Mouse (Mus musculus) lung, postnatal 0 days (tissue): ENCODE measurements around the gene Clec12b. TPM values are rescaled to one million over a fixed set of nuclear protein-coding genes. Genes with fewer than 3 reads are reported as not detected.
A peak's percentile ranks its signal among the peaks of the same experiment; 100 is the strongest.

Source experiments
- ATAC-seq: fragments of 200-750 bp; cut with Nextera tagmentation; 2 replicates; pipeline ENCODE4 v1.8.0; 2017; ENCODE audit warnings: moderate library complexity
- DNase-seq: peaks from one replicate; pipeline ENCODE4 v3.0.0-alpha.2; 2016; ENCODE audit warnings: low spot score
- H3K27ac ChIP-seq: fragments of 300-500 bp; sonication (generic); 2 replicates; pipeline ENCODE4 v1.5.1; 2014; ENCODE audit warnings: antibody characterized with exemption, mild to moderate bottlenecking, low read length, mixed read lengths
- H3K27me3 ChIP-seq: fragments of 300-500 bp; sonication (generic); replicated peaks from 2 replicates; pipeline ENCODE4 v1.6.1; 2014; ENCODE audit warnings: low read length, mixed read lengths; ENCODE audit not compliant: insufficient read depth
- H3K36me3 ChIP-seq: fragments of 300-500 bp; sonication (generic); 2 replicates; pipeline ENCODE4 v1.6.1; 2014; ENCODE audit warnings: low read length, mixed read lengths; ENCODE audit not compliant: insufficient read depth
- H3K4me1 ChIP-seq: fragments of 300-500 bp; sonication (generic); 2 replicates; pipeline ENCODE4 v1.6.1; 2014; ENCODE audit warnings: antibody characterized with exemption, low read depth, low read length, mixed read lengths; ENCODE audit not compliant: insufficient read depth
- H3K4me2 ChIP-seq: fragments of 300-500 bp; sonication (generic); replicated peaks from 2 replicates; pipeline ENCODE4 v1.6.1; 2014; ENCODE audit warnings: low read depth, mild to moderate bottlenecking, low read length, moderate library complexity, mixed read lengths
- H3K4me3 ChIP-seq: fragments of 300-500 bp; sonication (generic); 2 replicates; pipeline ENCODE4 v1.5.1; 2014; ENCODE audit warnings: low read depth, low read length
- H3K9ac ChIP-seq: fragments of 300-500 bp; sonication (generic); replicated peaks from 2 replicates; pipeline ENCODE4 v1.6.1; 2014; ENCODE audit warnings: low read depth, mild to moderate bottlenecking
- H3K9me3 ChIP-seq: fragments of 300-500 bp; sonication (generic); 2 replicates; pipeline ENCODE4 v1.6.1; 2016; ENCODE audit warnings: low read length, mixed read lengths
- CTCF ChIP-seq: IDR thresholded peaks from 2 replicates; pipeline ENCODE4 v1.5.1; 2016; ENCODE audit warnings: antibody characterized with exemption, mild to moderate bottlenecking
- EP300 ChIP-seq: IDR thresholded peaks from 2 replicates; pipeline ENCODE4 v1.6.1; 2016; ENCODE audit warnings: antibody characterized with exemption, mild to moderate bottlenecking, control low read depth
- WGBS: fragments of 180-500 bp; shearing (Covaris S2); extraction: QIAGEN DNeasy Blood & Tissue Kit; methylation state at CpG from one replicate; pipeline ENCODE4 v1.1.7; 2014; 5-methylcytosine and 5-hydroxymethylcytosine counted together
- polyA plus RNA-seq: library from polyadenylated mRNA; unstranded; fragments of >200 nt; fragmentation: Nextera tagmentation; extraction: Ambion mirVana; gene quantifications from 2 replicates; pipeline ENCODE4 v1.2.1, GENCODE M21; 2015

Clec12b gene
- polyA plus RNA-seq, result 1.2 and 1.5 TPM in 2 replicates

DNA sequence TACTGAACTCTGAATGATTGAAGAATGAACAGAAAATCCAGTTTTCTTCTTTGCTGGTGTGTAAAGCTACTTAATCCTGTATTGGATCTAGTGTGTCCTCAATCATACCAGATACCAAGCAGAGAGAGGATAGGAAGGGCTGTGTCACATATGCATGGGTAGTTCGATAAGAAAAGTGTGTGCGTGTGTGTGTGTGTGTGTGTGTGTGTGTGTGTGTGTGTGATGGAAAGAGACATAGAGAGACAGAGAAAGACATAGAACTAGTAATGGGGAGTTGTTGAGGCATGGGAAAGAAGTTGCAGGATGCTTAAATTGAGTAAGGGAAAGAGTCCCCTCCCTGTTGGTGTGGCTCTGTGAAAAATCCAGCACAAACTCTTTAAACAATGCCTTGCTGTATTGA lies at the start of gene Clec12b:
Gene Clec12b (minus strand): TSS at position 101 of the 400 bp plus-strand sequence.
- Histone ChIP-seq H3K4me2 (no peak within 1 kb of the TSS), H3K9me3 (no peaks in the 10 kb centered on the region), H3K27ac (no peak within 1 kb of the TSS), H3K36me3 (no peaks in the 10 kb centered on the region), H3K9ac (no peak within 1 kb of the TSS), H3K4me3 (no peak within 1 kb of the TSS), H3K4me1 (no peaks in the 10 kb centered on the region), H3K27me3 (no peaks in the 10 kb centered on the region)
- ATAC-seq, result no peak
- DNase-seq, result no peak
- WGBS, result 86% methylated on average over 2 of the region's 2 CpGs
- TF ChIP-seq CTCF (no peak), EP300 (no peak)

GRCm38 (mm10) chr6:129434239-129434638 lies 48.6 kb upstream of the Clec12b start:
- no peak overlapping the region for H3K4me2 ChIP-seq
- H3K36me3 ChIP-seq, result no peaks in the 10 kb centered on the region
- DNase-seq (peak; percentile 64), ATAC-seq (peak; percentile 40)
- no peaks in the 10 kb centered on the region for H3K9me3 ChIP-seq
- H3K4me1 ChIP-seq, result no peaks in the 10 kb centered on the region
- 70% methylated on average over 5 of the region's 5 CpGs for WGBS
- TF ChIP-seq CTCF, result no peak
- TF ChIP-seq EP300, result peak; percentile 33; the same call in 1 of the 2 replicates
- no peak overlapping the region for H3K9ac ChIP-seq
- H3K27me3 ChIP-seq, result no peaks in the 10 kb centered on the region
- no peak overlapping the region for H3K4me3 ChIP-seq
- H3K27ac ChIP-seq, result no peak overlapping the region

GRCm38 (mm10) chr6:129427281-129427680 lies 41.6 kb upstream of the Clec12b start:
- Histone ChIP-seq H3K4me1 (no peaks in the 10 kb centered on the region; the same call in 1 of the 2 replicates), H3K9ac (no peak overlapping the region), H3K4me2 (no peak overlapping the region), H3K36me3 (no peaks in the 10 kb centered on the region), H3K9me3 (no peaks in the 10 kb centered on the region), H3K27ac (no peak overlapping the region), H3K27me3 (no peaks in the 10 kb centered on the region), H3K4me3 (no peak overlapping the region)
- ATAC-seq (no peak), DNase-seq (no peak)
- WGBS, result 63% methylated on average over 4 of the region's 4 CpGs
- no peak for TF ChIP-seq EP300
- TF ChIP-seq CTCF, result no peak

DNA sequence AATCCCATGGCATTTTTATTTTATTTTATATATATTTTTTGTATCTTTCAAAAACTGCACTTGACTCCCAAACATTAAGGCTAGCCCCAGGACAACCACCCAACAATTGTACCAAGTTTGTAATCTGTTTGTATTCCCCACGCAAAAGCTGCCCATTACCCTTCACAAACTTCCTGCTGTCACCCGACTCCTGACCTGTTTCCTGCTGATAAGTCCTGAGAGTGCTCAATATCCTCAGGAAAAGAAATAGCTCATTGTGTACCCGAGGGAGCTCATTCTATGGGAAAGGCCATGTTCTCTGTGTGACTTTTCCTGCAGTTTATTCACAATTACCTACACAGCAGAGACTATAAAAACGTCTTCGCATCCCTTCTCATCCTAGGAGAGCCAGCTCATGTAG lies 40.1 kb upstream of the Clec12b start:
- Histone ChIP-seq H3K4me2 (no peak overlapping the region), H3K27me3 (no peaks in the 10 kb centered on the region), H3K9ac (no peak overlapping the region), H3K27ac (peak overlapping the region; percentile 75; the same call in 1 of the 2 replicates), H3K4me1 (no peaks in the 10 kb centered on the region; the same call in 1 of the 2 replicates), H3K4me3 (no peak overlapping the region), H3K9me3 (no peaks in the 10 kb centered on the region), H3K36me3 (no peaks in the 10 kb centered on the region)
- TF ChIP-seq EP300, result peak; percentile 99
- no peak for TF ChIP-seq CTCF
- WGBS, result 20% methylated on average over 5 of the region's 5 CpGs
- ATAC-seq (peak; percentile 83), DNase-seq (peak; percentile 71)

GRCm38 (mm10) chr6:129425217-129425616 lies 39.5 kb upstream of the Clec12b start:
- no peaks in the 10 kb centered on the region for H3K27me3 ChIP-seq
- no peaks in the 10 kb centered on the region for H3K9me3 ChIP-seq
- H3K4me2 ChIP-seq, result no peak overlapping the region
- WGBS, result 24% methylated on average over 5 of the region's 5 CpGs
- H3K9ac ChIP-seq, result no peak overlapping the region
- peak overlapping the region; percentile 57; the same call in 1 of the 2 replicates for H3K27ac ChIP-seq
- ATAC-seq (peak; percentile 87), DNase-seq (peak; percentile 57)
- no peak overlapping the region for H3K4me3 ChIP-seq
- H3K4me1 ChIP-seq, result no peaks in the 10 kb centered on the region; the same call in 1 of the 2 replicates
- TF ChIP-seq EP300, result peak; percentile 96
- peak; percentile 35 for TF ChIP-seq CTCF
- H3K36me3 ChIP-seq, result no peaks in the 10 kb centered on the region

DNA sequence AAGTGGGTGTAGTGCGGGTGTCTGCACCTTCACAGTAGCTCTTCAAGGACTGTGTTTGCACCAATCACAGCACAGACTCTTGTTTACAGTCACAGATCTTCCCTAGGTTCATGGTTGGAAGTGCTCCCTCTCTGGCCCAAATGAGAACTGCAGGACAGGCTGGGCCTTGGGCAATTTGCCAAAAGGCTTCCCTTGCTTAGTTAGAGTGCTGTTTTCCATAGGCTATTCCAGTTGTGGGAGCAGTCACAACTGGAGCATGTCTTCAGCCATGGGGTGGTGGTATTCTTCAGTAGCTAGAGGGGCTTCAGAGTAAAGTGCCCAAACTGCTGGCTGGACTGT lies 38.0 kb upstream of the Clec12b start:
- Histone ChIP-seq H3K4me2 (no peak overlapping the region), H3K9ac (no peak overlapping the region), H3K27ac (peak overlapping the region; percentile 3; the same call in 1 of the 2 replicates), H3K9me3 (no peaks in the 10 kb centered on the region), H3K36me3 (no peaks in the 10 kb centered on the region), H3K27me3 (no peaks in the 10 kb centered on the region), H3K4me1 (no peaks in the 10 kb centered on the region; the same call in 1 of the 2 replicates), H3K4me3 (no peak overlapping the region)
- WGBS, result 15% methylated on average over 1 of the region's 1 CpGs
- peak; percentile 96 for TF ChIP-seq CTCF
- TF ChIP-seq EP300, result no peak
- peak; percentile 75 for DNase-seq
- ATAC-seq, result peak; percentile 49
